Mouse (Mus musculus): ENCODE data around the gene Alas2.

The Alas2 gene

DNA sequence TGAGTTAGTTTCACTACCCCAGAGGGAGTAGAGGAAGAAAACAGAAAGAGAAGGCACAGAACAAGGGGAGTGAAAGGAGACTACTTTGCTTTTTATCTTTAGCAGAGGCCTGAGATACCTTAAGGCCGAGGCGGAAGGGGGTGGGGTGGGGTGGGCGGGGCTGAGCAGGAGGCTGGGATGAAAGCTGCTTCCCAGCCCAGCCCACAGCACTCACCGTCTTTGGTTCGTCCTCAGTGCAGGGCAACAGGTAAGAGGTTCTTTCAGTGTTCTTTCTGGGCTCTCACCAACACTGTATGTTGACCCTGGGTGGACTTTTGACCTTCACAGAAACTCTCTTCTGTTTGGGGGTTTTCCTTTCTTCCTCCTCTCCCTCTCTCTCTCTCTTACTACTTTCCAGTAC is at the start of gene Alas2:
Gene Alas2 (plus strand): TSS at position 137 of the 400 bp plus-strand sequence.
- no peak for DNase-seq (ENCODE audit: low read depth, low spot score)

GRCm38 (mm10) chrX:150508696-150509095 is 38.5 kb upstream of the Alas2 start:
- DNase-seq (ENCODE audit: low read depth, low spot score) = no peak

DNA sequence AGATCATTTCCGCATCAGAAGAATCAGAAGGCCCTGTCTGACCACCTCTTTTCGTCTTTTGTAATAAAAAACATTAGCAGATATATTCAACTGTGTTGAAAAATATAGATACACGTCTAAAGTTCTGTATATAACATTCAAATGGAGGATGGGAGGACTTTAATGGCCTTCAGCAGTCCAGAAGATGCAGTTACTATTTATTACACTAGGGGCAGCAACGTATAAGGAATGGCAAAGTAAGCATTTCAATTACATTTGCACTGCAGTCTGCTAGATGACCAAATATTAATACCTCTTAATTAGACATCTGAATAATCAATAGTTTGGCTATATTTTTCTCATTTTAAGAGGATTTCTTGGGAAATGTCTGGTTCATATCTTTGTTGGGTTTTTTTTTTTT is 36.5 kb upstream of the Alas2 start:
- peak; percentile 74 for DNase-seq (ENCODE audit: low read depth, low spot score)

GRCm38 (mm10) chrX:150511274-150511673 is 35.9 kb upstream of the Alas2 start:
- peak; percentile 31 for DNase-seq (ENCODE audit: low read depth, low spot score)

DNA sequence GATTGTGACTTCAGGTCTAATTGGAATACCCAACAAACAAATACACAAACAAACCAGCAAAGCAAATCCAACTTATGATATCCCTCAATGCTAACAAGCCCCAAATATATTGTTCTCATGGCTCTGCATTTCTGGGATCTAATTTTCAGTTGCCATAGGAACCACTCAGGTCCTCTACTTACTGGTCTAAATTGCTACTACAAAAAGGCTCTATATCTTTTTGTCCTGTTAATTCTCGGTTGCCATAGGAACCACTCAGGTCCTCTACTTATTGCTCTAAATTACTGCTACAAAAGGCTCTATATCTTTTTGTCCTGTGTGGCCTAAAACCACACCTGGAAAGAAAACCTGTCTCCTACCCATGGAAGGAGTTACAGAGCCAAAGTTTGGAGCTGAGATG is 33.0 kb upstream of the Alas2 start:
- DNase-seq (ENCODE audit: low read depth, low spot score) = no peak

DNA sequence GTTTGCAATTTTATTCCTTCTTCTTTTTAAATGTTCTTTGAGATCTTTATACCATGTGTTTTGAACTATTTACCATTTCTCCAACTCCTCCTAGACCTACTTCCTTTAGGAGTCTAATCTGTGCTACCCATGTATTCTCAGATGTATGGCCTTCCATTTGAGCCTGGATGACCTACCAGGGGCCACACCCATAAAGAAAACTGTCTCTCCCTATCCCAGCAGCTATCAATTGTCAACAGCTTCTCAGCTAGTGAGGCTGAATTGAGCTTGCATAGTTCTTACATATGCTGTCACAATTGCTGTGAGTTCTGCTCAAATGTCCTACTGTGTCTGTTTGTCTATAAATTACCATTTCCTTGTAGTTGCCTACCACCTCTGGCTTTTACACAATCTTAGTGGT is 31.2 kb upstream of the Alas2 start:
- no peak for DNase-seq (ENCODE audit: low read depth, low spot score)

- no peak for DNase-seq (ENCODE audit: low read depth, low spot score)
These were observed 30.7 kb upstream of the Alas2 start for GRCm38 (mm10) chrX:150516477-150516876.

DNA sequence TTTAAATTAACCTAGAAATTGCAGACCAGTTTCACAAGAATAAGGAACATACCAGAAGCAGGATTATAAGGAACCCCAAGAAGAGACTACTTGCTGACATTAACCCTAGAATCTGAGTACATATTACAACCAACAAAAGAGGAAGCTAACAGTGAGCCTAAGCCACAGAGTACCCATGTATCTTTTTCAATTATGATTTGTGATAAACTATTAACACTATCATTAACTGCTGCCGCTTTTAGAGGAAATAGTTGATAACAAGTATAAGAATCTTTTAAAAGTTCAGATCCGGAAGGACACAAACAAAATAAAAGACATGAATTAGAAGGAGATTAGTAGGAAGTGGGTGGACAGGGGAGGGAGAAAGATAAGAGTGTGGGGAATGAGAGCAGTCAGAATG is 7.1 kb upstream of the Alas2 start:
- no peak for DNase-seq (ENCODE audit: low read depth, low spot score)

DNA sequence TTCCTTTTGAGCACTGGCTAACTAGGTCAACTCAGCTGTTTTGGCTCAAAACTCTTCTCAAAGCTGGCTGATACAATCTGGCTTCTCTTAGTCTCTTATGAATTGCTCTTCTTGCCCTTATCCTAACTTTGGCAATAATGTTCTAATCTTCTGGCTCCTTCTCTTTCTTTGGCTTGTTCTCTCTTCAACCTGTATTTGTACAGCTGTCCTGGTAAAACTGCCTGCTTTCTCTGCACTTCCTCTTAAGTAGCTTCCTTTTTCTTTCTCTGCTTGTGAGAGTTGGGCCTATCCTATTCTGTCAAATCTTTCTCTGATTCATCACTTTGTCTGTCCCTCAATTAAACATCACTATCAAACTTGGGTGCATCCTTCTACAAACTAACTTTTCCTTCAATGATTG is 5.5 kb upstream of the Alas2 start:
- DNase-seq (ENCODE audit: low read depth, low spot score) = no peak

DNA sequence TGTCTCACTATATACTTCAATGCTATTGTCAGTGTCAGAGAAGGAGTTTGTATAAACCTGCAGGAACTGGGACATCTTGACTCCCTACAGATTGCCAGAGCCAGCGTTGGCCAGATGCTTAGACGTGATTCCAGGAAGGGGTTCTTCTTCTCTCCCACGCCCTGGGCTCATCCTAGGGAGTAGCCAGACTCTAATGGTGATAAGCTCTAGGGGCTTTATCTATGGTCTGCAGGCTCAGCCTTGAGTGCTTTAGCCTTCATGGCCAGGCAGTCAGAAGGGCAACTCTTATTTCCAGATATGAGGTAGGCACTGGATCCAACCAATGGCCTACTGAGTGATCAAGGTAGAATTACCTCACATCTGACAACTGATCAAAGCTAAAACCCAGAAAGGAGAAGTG is 2.5 kb downstream of the Alas2 start:
- no peak for DNase-seq (ENCODE audit: low read depth, low spot score)

DNA sequence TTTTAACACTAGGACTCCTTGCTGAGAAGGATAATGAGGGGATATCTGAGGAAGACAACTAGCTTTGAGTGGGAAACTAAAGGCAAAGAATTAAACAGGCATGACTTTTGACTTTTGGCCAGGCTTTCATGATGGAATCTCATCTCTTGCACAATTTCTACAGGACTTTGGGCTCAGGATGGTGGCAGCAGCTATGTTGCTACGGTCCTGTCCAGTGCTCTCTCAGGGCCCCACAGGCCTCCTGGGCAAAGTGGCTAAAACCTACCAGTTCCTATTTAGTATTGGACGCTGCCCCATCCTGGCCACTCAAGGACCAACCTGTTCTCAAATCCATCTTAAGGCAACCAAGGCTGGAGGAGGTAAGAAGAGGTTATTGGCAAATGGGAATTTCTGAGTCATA is 4.8 kb downstream of the Alas2 start:
- DNase-seq (ENCODE audit: low read depth, low spot score) = no peak

GRCm38 (mm10) chrX:150554032-150554431 is 6.9 kb downstream of the Alas2 start:
- DNase-seq (ENCODE audit: low read depth, low spot score) = no peak

- no peak for DNase-seq (ENCODE audit: low read depth, low spot score)
These were observed 17.6 kb downstream of the Alas2 start for GRCm38 (mm10) chrX:150564644-150565357.

DNA sequence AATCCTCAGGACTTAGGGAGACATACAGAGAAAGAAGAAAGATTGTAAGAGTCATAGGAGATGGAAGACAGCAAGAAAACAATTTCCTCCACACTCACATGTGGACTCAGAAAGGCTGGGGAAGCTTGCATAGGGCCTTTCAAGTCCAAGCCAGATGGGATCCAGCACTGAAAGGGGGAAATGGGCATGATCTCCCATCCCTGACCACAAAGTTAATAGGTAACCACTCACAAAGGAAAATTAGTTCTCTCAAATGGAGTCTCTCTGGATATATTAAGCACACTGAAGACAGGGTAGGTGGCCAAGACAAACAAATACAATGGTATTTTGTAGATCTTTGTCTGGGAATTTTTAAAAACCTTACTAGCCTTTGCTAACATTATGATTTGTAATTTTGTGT is 34.7 kb downstream of the Alas2 start:
- DNase-seq (ENCODE audit: low read depth, low spot score) = no peak

- DNase-seq (ENCODE audit: low read depth, low spot score) = no peak
These were observed 37.9 kb downstream of the Alas2 start for GRCm38 (mm10) chrX:150585116-150585515.

- peak; percentile 86 for DNase-seq (ENCODE audit: low read depth, low spot score)
These were observed 41.0 kb downstream of the Alas2 start, which contains the start of gene Pfkfb1 for GRCm38 (mm10) chrX:150588023-150588764. Gene Pfkfb1, plus strand, starts transcription at chrX:150588229.

GRCm38 (mm10) chrX:150589696-150590095 is 42.5 kb downstream of the Alas2 start, which contains the start of gene Apex2:
Gene Apex2, minus strand, starts transcription at chrX:150589868.
- DNase-seq (ENCODE audit: low read depth, low spot score) = no peak

GRCm38 (mm10) chrX:150593266-150594035 is 46.3 kb downstream of the Alas2 start:
- no peak for DNase-seq (ENCODE audit: low read depth, low spot score)

GRCm38 (mm10) chrX:150594176-150594575 is 47.0 kb downstream of the Alas2 start:
- no peak for DNase-seq (ENCODE audit: low read depth, low spot score)

GRCm38 (mm10) chrX:150595016-150595760 is 48.0 kb downstream of the Alas2 start:
- DNase-seq (ENCODE audit: low read depth, low spot score) = no peak

DNA sequence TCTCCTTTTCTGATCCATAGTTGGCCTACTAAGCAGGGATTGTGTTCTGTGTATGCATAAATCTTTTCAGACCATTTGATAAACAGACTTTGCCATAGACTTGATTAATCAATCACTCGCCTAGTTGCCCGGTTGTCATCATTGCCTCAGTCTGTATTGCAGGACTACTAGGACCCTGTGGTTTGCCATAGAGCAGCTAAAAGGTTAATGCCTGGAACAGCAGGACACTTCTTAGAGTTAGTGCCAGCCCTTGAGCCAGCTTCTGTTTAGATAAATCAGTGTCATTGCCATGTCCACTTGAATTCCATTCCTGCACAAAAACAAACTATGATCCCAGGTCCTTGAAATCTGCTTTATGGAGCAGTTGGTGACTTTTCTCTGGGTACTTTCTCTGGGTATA is 51.7 kb downstream of the Alas2 start:
- no peak for DNase-seq (ENCODE audit: low read depth, low spot score)
